Mouse (Mus musculus) liver, embryonic 12.5 days (tissue): Measurements from ENCODE around the gene Mttp. TPM values are rescaled to one million over a fixed set of nuclear protein-coding genes. Genes with fewer than 3 reads are reported as not detected.

Source experiments
- ATAC-seq: fragments of 200-750 bp; cut with Nextera tagmentation; 2 replicates; pipeline ENCODE4 v1.8.0; 2017; ENCODE audit warnings: moderate number of reproducible peaks, mild to moderate bottlenecking, moderate library complexity
- H3K27ac ChIP-seq: fragments of 300-500 bp; sonication (generic); 2 replicates; pipeline ENCODE4 v1.5.1; 2016; ENCODE audit warnings: mild to moderate bottlenecking
- H3K27me3 ChIP-seq: fragments of 300-500 bp; sonication (generic); replicated peaks from 2 replicates; pipeline ENCODE4 v1.6.1; 2016; ENCODE audit warnings: mild to moderate bottlenecking, moderate library complexity
- H3K36me3 ChIP-seq: fragments of 300-500 bp; sonication (generic); 2 replicates; pipeline ENCODE4 v1.6.1; 2016; ENCODE audit warnings: mild to moderate bottlenecking, moderate library complexity
- H3K4me1 ChIP-seq: fragments of 300-500 bp; sonication (generic); 2 replicates; pipeline ENCODE4 v1.6.1; 2016
- H3K4me2 ChIP-seq: fragments of 300-500 bp; sonication (generic); 2 replicates; pipeline ENCODE4 v1.6.1; 2016; ENCODE audit warnings: mild to moderate bottlenecking, moderate library complexity
- H3K4me3 ChIP-seq: fragments of 300-500 bp; sonication (generic); 2 replicates; pipeline ENCODE4 v1.5.1; 2016; ENCODE audit warnings: mild to moderate bottlenecking, moderate library complexity
- H3K9ac ChIP-seq: fragments of 300-500 bp; sonication (generic); 2 replicates; pipeline ENCODE4 v1.6.1; 2016; ENCODE audit warnings: mild to moderate bottlenecking, moderate library complexity
- H3K9me3 ChIP-seq: fragments of 300-500 bp; sonication (generic); replicated peaks from 2 replicates; pipeline ENCODE4 v1.6.1; 2016; ENCODE audit warnings: mild to moderate bottlenecking, moderate library complexity
- WGBS: fragments of 180-500 bp; shearing (Covaris S2); methylation state at CpG from one replicate; pipeline ENCODE4 v1.1.7; 2016; ENCODE audit not compliant: insufficient replicate concordance; 5-methylcytosine and 5-hydroxymethylcytosine counted together
- polyA plus RNA-seq: library from polyadenylated mRNA; unstranded; fragments of >200 nt; fragmentation: Nextera tagmentation; extraction: Ambion mirVana; gene quantifications from 2 replicates; pipeline ENCODE4 v1.2.1, GENCODE M21; 2016

Gene Mttp
- polyA plus RNA-seq, 1 experiment from 2014 or later = 36.3 TPM

DNA sequence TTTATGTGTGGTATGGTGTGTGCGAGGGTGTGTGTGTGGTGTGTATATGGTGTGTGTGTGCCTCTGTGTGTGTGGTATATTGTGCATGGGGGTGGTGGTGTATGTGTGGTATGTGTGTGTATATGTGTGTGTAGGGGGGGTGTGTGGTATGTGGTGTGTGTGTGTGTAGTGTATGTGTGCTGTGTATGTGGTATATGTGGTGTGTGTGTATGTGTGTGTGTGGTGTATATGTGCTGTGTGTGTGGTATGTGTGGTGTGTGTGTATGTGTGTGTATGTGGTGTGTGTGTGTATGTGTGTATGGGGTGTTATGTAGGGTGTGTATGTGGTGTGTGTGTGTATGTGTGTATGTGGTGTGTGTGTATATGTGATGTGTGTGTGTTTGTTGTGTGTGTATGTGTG, 70.6 kb downstream of the Mttp start:
- H3K9ac ChIP-seq = no peak overlapping the region
- no peaks in the 10 kb centered on the region for H3K9me3 ChIP-seq
- no peak overlapping the region for H3K27ac ChIP-seq
- H3K36me3 ChIP-seq = no peaks in the 10 kb centered on the region
- no peak overlapping the region for H3K4me2 ChIP-seq
- no peaks in the 10 kb centered on the region for H3K27me3 ChIP-seq
- ATAC-seq = no peak
- H3K4me3 ChIP-seq = no peak overlapping the region
- H3K4me1 ChIP-seq = no peaks in the 10 kb centered on the region
- WGBS = 83% methylated on average over 1 of the region's 1 CpGs

DNA sequence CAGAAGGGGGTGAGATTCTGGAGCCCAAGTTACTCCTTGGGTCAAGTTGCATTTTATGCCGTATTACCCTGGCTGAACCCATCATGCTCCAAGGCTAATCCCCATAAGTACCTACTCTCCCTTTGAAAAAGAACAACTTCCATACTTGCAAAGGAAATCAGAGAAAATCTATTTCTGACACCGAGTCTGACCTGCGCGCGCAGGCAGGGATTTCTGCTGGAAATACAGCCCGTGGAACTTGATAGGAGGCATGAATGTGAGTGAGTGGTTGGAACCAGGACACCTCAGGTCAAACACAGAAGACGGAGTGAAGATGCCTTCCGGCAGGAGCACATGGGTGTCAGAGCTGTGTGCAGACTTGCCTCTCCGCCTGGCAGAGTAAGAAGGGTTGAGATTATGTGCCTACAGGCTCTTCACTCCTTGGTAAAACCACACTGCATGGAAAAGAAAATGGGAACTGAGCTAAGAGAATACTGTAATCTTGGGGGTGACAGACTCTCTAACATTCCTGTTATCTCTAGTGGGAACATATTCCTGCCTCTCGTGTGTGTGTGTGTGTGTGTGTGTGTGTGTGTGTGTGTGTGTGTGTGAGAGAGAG, 73.2 kb downstream of the Mttp start:
- no peak overlapping the region for H3K9ac ChIP-seq
- H3K27me3 ChIP-seq = 0 out of 2 replicates have a peak, but pooled peaks cover 4% of the 10 kb centered on the region
- H3K4me1 ChIP-seq = no peaks in the 10 kb centered on the region
- no peak overlapping the region for H3K4me3 ChIP-seq
- H3K4me2 ChIP-seq = no peak overlapping the region
- ATAC-seq = no peak
- H3K9me3 ChIP-seq = no peaks in the 10 kb centered on the region
- WGBS = 66% methylated on average over 10 of the region's 10 CpGs
- no peak overlapping the region for H3K27ac ChIP-seq
- H3K36me3 ChIP-seq = no peaks in the 10 kb centered on the region

- H3K9ac ChIP-seq = no peak overlapping the region
- WGBS = 23% methylated on average over 1 of the region's 1 CpGs
- no peak for ATAC-seq
- H3K27ac ChIP-seq = no peak overlapping the region
- no peak overlapping the region for H3K4me2 ChIP-seq
- H3K36me3 ChIP-seq = no peaks in the 10 kb centered on the region
- no peak overlapping the region for H3K4me3 ChIP-seq
- peaks cover 4% of the 10 kb centered on the region; the same call in 1 of the 2 replicates for H3K27me3 ChIP-seq
- H3K4me1 ChIP-seq = no peaks in the 10 kb centered on the region
- no peaks in the 10 kb centered on the region for H3K9me3 ChIP-seq
Observed at GRCm38 (mm10) chr3:138071004-138071403, 73.8 kb downstream of the Mttp start.

DNA sequence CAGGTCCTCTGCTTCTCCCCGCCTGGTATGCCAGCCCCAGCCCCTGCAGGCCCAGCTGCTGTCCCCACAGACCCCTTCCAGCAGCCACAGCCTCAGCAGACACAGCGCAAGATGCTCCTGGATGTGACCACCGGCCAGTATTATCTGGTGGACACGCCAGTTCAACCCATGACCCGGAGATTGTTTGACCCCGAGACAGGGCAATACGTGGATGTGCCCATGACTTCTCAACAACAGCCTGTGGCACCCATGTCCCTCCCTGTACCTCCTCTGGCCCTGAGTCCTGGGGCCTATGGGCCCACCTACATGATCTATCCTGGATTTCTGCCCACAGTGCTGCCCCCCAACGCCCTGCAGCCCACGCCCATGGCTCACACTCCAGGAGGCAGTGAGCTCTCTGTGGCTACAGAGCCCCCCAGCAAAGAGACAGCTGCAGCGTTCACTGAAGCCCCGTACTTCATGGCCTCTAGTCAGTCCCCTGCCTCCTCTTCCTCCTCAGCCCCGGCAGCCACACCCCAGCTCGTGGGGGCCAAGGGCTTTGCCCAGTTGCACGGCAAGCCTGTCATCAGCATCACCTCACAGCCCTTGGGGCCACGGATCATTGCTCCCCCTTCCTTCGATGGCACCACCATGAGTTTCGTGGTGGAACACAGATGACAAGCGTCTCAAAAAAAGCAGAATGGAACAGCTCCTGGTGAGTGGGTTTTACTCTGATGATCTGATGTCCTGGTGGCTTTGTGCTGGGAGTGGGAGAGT, 74.8 kb downstream of the Mttp start:
- Histone ChIP-seq H3K9me3 (no peaks in the 10 kb centered on the region), H3K27ac (no peak overlapping the region), H3K9ac (no peak overlapping the region), H3K4me3 (no peak overlapping the region), H3K36me3 (no peaks in the 10 kb centered on the region), H3K4me2 (no peak overlapping the region), H3K27me3 (peaks cover 10% of the 10 kb centered on the region; the same call in 1 of the 2 replicates), H3K4me1 (no peaks in the 10 kb centered on the region)
- 66% methylated on average over 18 of the region's 18 CpGs for WGBS
- ATAC-seq = no peak

- WGBS = 81% methylated on average over 12 of the region's 12 CpGs
- Histone ChIP-seq H3K27ac (no peak overlapping the region), H3K27me3 (peaks cover 10% of the 10 kb centered on the region; the same call in 1 of the 2 replicates), H3K36me3 (no peaks in the 10 kb centered on the region), H3K9ac (no peak overlapping the region), H3K4me3 (no peak overlapping the region), H3K9me3 (no peaks in the 10 kb centered on the region), H3K4me2 (no peak overlapping the region), H3K4me1 (no peaks in the 10 kb centered on the region)
- no peak for ATAC-seq
Observed at GRCm38 (mm10) chr3:138068103-138068502, 76.7 kb downstream of the Mttp start.

- H3K9ac ChIP-seq = no peak within 1 kb of the TSS
- H3K9me3 ChIP-seq = no peaks in the 10 kb centered on the region
- peaks cover 10% of the 10 kb centered on the region; the same call in 1 of the 2 replicates for H3K27me3 ChIP-seq
- WGBS = 83% methylated on average over 12 of the region's 12 CpGs
- H3K4me1 ChIP-seq = no peaks in the 10 kb centered on the region
- no peak within 1 kb of the TSS for H3K4me3 ChIP-seq
- no peak within 1 kb of the TSS for H3K27ac ChIP-seq
- H3K4me2 ChIP-seq = no peak within 1 kb of the TSS
- ATAC-seq = no peak
- H3K36me3 ChIP-seq = no peaks in the 10 kb centered on the region
Observed at GRCm38 (mm10) chr3:138067288-138067687, 77.5 kb downstream of the Mttp start, which contains the start of gene Gm5105. Gene Gm5105 (minus strand): TSS chr3:138067388.

- Histone ChIP-seq H3K4me1 (no peaks in the 10 kb centered on the region), H3K4me2 (no peak overlapping the region), H3K27me3 (peaks cover 10% of the 10 kb centered on the region; the same call in 1 of the 2 replicates), H3K9ac (no peak overlapping the region), H3K36me3 (no peaks in the 10 kb centered on the region), H3K4me3 (no peak overlapping the region), H3K27ac (no peak overlapping the region), H3K9me3 (no peaks in the 10 kb centered on the region)
- no peak for ATAC-seq
- WGBS = 75% methylated on average over 20 of the region's 20 CpGs
Observed at GRCm38 (mm10) chr3:138066348-138066856, 78.4 kb downstream of the Mttp start.

GRCm38 (mm10) chr3:138065930-138066329, 78.8 kb downstream of the Mttp start:
- ATAC-seq = no peak
- H3K27ac ChIP-seq = no peak overlapping the region
- no peak overlapping the region for H3K4me3 ChIP-seq

DNA sequence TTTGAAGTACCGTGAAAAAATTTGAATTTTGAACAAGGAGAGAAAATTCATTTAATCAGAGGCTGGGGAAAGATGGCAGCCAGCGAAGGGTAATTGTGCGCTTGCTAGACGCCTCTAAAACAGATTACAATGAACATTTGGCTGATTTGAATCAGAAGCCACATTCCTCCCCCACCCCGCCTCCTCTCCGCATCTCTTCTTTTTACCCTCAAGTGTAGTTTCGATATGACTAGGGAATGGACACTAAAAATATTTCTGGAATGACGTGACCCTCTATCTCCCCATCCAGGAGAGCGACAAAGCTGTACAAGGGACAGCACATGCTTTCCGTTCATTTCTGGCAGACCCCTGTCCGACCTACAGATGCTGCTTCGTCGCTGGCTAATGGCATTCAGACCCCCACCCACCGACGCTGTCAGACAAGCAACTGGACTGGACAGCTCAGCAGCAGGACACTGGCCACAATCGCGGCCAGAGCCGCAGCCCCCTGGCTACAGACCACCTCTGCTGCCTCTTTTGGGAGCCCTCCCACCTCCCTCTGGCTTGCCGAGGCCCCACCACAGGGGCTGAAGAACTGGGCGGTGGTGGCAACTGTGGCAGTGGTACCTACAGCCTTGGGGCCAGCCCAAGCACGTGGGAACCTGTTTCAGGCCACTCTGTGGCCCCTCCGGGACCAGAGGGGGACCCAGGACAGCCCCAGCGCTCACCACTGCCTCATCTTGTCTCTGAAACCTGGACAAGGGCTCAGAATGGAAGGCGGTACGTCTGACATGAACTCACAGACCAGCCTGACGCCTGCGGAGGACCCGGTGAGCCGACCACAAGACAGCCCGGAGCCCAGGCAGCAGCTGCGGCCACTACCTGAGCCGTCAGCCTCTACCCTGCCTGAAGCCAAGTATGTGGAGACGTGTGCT, 79.8 kb downstream of the Mttp start, which contains the start of gene 1110002E22Rik:
TSS of gene 1110002E22Rik (plus strand) at position 321 of the 914 bp plus-strand sequence.
- Histone ChIP-seq H3K9ac (no peak within 1 kb of the TSS), H3K27me3 (peaks cover 10% of the 10 kb centered on the region; the same call in 1 of the 2 replicates), H3K36me3 (no peaks in the 10 kb centered on the region), H3K4me1 (no peaks in the 10 kb centered on the region), H3K27ac (no peak within 1 kb of the TSS), H3K9me3 (no peaks in the 10 kb centered on the region), H3K4me2 (no peak within 1 kb of the TSS), H3K4me3 (no peak within 1 kb of the TSS)
- 68% methylated on average over 33 of the region's 33 CpGs for WGBS
- no peak for ATAC-seq

More at GRCm38 (mm10) chr3:138065930-138066329, 78.8 kb downstream of the Mttp start:
- Histone ChIP-seq H3K9ac (no peak overlapping the region), H3K4me2 (no peak overlapping the region), H3K27me3 (peaks cover 10% of the 10 kb centered on the region; the same call in 1 of the 2 replicates), H3K9me3 (no peaks in the 10 kb centered on the region), H3K36me3 (no peaks in the 10 kb centered on the region), H3K4me1 (no peaks in the 10 kb centered on the region)
- 76% methylated on average over 16 of the region's 16 CpGs for WGBS

DNA sequence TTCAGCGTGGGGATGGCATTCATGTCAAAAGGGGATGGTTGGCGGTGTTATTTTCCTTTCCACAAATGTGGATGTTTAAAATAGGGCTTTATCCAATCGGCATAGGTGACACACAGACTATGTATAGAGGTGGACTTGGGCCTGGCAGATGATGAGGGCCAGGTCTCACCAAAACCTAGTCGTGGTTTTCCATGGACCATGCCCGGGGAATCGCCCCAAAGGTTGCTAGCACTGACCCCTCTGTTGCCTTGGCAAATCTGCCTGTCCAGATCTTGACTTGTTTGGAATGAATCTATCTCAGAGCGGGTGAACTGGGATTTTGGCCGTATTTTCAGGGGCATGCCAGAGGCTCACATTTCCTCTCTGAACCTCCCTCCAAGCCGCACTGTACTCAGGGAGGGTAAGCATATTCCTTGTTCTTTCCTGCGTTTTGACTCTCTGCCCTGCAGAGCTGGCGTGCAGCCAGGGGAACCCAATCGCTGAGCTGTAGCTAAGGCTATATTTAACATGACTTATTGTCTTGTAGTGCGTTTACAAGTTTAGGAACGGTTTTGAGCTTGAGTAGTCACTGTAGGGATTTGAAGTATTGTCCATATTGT, 80.9 kb downstream of the Mttp start:
- Histone ChIP-seq H3K36me3 (no peaks in the 10 kb centered on the region), H3K27me3 (peaks cover 10% of the 10 kb centered on the region; the same call in 1 of the 2 replicates), H3K4me1 (no peaks in the 10 kb centered on the region), H3K9ac (no peak overlapping the region), H3K9me3 (no peaks in the 10 kb centered on the region), H3K4me2 (no peak overlapping the region), H3K27ac (no peak overlapping the region), H3K4me3 (no peak overlapping the region)
- no peak for ATAC-seq
- WGBS = 65% methylated on average over 14 of the region's 14 CpGs

DNA sequence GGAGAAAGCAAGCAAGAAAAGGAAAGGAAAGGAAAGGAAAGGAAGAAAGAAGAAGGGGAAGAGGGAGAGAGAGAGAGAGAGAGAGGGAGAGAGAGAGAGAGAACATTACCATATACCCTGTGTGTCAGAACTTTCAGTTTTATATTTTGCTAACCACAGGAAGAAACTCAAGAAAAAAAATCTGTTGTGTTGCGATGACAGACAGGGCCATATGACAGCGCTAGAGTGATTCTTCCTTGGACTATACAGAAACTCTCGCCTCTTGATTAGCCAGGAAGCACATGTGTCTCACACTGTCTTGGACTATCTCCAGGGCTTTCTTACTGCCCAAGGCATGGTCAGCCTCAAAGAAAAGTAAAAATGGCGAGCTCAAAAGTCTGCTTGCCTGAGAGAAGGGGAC, 82.1 kb downstream of the Mttp start:
- WGBS = 65% methylated on average over 4 of the region's 4 CpGs
- no peak overlapping the region for H3K4me3 ChIP-seq
- no peaks in the 10 kb centered on the region for H3K9me3 ChIP-seq
- H3K27me3 ChIP-seq = peaks cover 6% of the 10 kb centered on the region; the same call in 1 of the 2 replicates
- H3K36me3 ChIP-seq = no peaks in the 10 kb centered on the region
- H3K27ac ChIP-seq = no peak overlapping the region
- no peaks in the 10 kb centered on the region for H3K4me1 ChIP-seq
- no peak overlapping the region for H3K4me2 ChIP-seq
- no peak overlapping the region for H3K9ac ChIP-seq
- ATAC-seq = no peak
